Mouse (Mus musculus): ENCODE data around the gene Rasal2.

DNA sequence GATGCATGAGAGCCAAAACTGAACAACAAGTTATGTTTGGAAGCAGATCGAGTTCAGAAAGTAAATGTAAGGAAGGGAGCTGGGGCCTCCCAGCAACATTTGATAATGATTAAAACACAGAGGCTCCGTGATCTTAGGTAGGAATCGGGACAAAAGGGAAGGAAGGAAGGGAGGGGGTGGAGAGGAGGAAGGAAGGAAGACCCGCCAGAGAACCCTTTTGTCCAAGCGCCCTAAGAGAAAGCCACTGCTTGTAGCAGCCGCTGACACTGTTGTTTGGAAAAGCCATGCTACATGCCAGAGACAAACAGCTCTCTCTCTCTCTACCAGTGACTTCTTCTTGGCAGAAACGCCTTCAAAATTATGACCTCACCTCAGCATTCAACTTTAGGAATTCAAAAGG lies 5.5 kb upstream of the Rasal2 start:
- TF ChIP-seq CTCF (IDR thresholded peaks at IDR 0.05; ENCODE audit: control insufficient read depth, insufficient read depth, insufficient replicate concordance, low read depth, low read length) (no peak), POLR2A (IDR thresholded peaks at IDR 0.05; ENCODE audit: control insufficient read depth, low read depth, low read length) (no peak)
